Mouse (Mus musculus) E14TG2a.4 (cell line): ENCODE results near the gene Csf3.
"Not testable (repeated sequence)": the region's sequence is repeated elsewhere in the genome, so short reads cannot be mapped to it uniquely, and the experiment has no call there.

Experiments used
- CTCF ChIP-seq: conservative IDR thresholded peaks from 2 replicates; pipeline ENCODE4 v1.5.1; 2014; ENCODE audit warnings: low read length
- POU5F1 ChIP-seq: IDR thresholded peaks from 2 replicates; pipeline ENCODE4 v1.6.1; 2014; ENCODE audit warnings: low read length, borderline replicate concordance

GRCm38 (mm10) chr11:98680595-98680994 is 20.5 kb upstream of the Csf3 start:
- not testable (repeated sequence) for TF ChIP-seq CTCF, POU5F1
